Mouse (Mus musculus): ENCODE measurements at regions not wholly inside any gene's neighbourhood (a gene's known extent, or its start where the extent isn't known, plus 50 kb on each side); places are given as distances from the start of the nearest gene placed in this dataset.

- DNase-seq: no peak
These were observed 136.8 kb upstream of the Gm10295 start for GRCm38 (mm10) chr7:71488016-71488650.

GRCm38 (mm10) chr7:71475383-71475782 lies 124.1 kb upstream of the Gm10295 start:
- DNase-seq: no peak

- no peak for DNase-seq
These were observed 121.3 kb upstream of the Gm10295 start for GRCm38 (mm10) chr7:71472384-71473141.

- peak; percentile 60 to 65 for DNase-seq
These were observed 120.5 kb upstream of the Gm10295 start for GRCm38 (mm10) chr7:71471658-71472383.

GRCm38 (mm10) chr7:71471319-71471657 lies 120.0 kb upstream of the Gm10295 start:
- no peak for DNase-seq

- DNase-seq: peak in 1 of 2 experiments; percentile 34
These were observed 119.1 kb upstream of the Gm10295 start for GRCm38 (mm10) chr7:71470418-71470817.

GRCm38 (mm10) chr7:71469951-71470350 lies 118.7 kb upstream of the Gm10295 start:
- no peak for DNase-seq

GRCm38 (mm10) chr7:71467436-71468127 lies 116.3 kb upstream of the Gm10295 start:
- peak; percentile 53 to 69 for DNase-seq

GRCm38 (mm10) chr7:71464127-71464526 lies 112.8 kb upstream of the Gm10295 start:
- DNase-seq: no peak

GRCm38 (mm10) chr7:71463565-71463964 lies 112.3 kb upstream of the Gm10295 start:
- DNase-seq: no peak

- no peak for DNase-seq
These were observed 108.5 kb upstream of the Gm10295 start for GRCm38 (mm10) chr7:71459805-71460204.

GRCm38 (mm10) chr7:71458104-71458754 lies 106.9 kb upstream of the Gm10295 start:
- peak in 1 of 2 experiments; percentile 38 for DNase-seq

GRCm38 (mm10) chr7:71457409-71458103 lies 106.3 kb upstream of the Gm10295 start:
- no peak for DNase-seq

GRCm38 (mm10) chr7:71456421-71456820 lies 105.1 kb upstream of the Gm10295 start:
- DNase-seq: no peak

GRCm38 (mm10) chr7:71440330-71441240 lies 89.3 kb upstream of the Gm10295 start:
- no peak for DNase-seq

- DNase-seq: no peak
These were observed 74.7 kb upstream of the Gm10295 start for GRCm38 (mm10) chr7:71425982-71426381.

GRCm38 (mm10) chr7:71419261-71419660 lies 68.0 kb upstream of the Gm10295 start:
- DNase-seq: peak in 1 of 2 experiments; percentile 6

GRCm38 (mm10) chr7:71418856-71419255 lies 67.6 kb upstream of the Gm10295 start:
- no peak for DNase-seq

- no peak for DNase-seq
These were observed 63.5 kb upstream of the Gm10295 start for GRCm38 (mm10) chr7:71414756-71415155.

GRCm38 (mm10) chr7:71413121-71413520 lies 61.8 kb upstream of the Gm10295 start:
- DNase-seq: no peak

- DNase-seq: peak; percentile 88 to 89
These were observed 60.8 kb upstream of the Gm10295 start for GRCm38 (mm10) chr7:71412079-71412478.
